Mouse (Mus musculus): Measurements from ENCODE around the gene Heca.

GRCm38 (mm10) chr10:17842030-17842429 is 105.8 kb downstream of the Heca start:
- no peak for TF ChIP-seq POLR2A (IDR thresholded peaks at IDR 0.05; ENCODE audit: extremely low read depth, insufficient read depth, low read length)
- TF ChIP-seq CTCF (IDR thresholded peaks at IDR 0.05; ENCODE audit: extremely low read depth, insufficient read depth, low read length), result no peak

All from cortical plate, adult 2 months (tissue).